Mouse (Mus musculus): ENCODE measurements around the gene Rps23.

Rps23 gene

DNA sequence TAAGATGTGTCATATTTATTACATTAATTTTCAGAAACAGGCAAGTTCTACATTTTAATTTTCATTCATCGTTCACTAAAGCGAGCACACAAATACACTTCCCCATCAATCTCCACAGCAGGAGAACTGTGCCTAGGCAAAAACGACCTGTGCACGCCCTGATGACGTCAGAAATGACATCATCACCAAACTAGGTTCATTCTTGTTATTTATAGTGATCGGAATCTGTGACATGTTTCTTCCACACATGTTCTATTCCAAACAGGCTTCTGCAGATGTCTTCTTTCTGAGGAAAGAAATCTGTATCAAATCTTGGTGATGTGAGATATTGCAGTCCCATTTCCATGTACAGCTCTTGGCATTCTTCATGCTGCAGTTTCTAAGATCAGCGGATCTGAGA, 13.1 kb downstream of the Rps23 start:
- DNase-seq, result no peak

DNA sequence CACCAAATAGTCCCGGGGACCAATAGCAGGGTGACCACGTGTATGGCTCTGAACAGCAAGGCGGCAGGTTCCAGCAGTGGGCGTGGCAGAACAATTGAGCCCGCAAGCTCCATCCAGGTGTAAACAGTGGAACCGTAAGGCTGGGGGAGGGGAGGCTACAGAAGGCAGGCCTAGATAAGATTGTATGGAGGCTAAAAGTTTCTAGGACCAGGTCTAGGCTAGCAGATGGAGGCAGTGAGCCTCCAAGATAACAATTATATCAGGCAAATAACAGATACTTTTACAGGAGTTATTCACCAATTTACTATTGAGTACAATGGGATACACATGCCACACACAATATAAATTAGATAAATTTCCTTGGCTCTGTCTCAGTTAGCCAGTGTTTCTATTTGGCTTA, 16.4 kb downstream of the Rps23 start:
- no peak for DNase-seq

GRCm38 (mm10) chr13:90939600-90939999, 16.8 kb downstream of the Rps23 start:
- no peak for DNase-seq

DNA sequence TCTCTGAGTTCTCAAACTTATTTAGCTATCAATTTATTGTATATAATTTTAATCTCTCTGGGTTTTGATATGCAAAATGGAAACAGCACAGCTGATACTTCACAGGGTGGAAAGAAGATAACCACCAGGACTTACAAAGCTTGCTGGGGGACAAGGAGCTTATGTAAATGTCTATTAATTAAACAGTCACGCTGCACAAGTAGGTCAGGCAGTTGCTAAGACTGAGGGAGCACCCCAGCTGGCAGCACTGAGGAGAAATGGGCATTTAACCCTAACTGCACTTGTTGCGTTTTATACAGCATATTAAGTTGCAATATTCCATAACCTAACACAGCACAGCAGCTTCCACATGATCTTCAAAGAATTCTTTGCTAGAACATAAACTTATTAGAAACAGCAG, 36.1 kb downstream of the Rps23 start:
- no peak for DNase-seq

GRCm38 (mm10) chr13:90960591-90960990, 37.8 kb downstream of the Rps23 start:
- DNase-seq, result no peak

- DNase-seq, result no peak
Observed at GRCm38 (mm10) chr13:90962836-90963760, 40.3 kb downstream of the Rps23 start.

- DNase-seq, result no peak
Observed at GRCm38 (mm10) chr13:90964511-90964910, 41.8 kb downstream of the Rps23 start.

DNA sequence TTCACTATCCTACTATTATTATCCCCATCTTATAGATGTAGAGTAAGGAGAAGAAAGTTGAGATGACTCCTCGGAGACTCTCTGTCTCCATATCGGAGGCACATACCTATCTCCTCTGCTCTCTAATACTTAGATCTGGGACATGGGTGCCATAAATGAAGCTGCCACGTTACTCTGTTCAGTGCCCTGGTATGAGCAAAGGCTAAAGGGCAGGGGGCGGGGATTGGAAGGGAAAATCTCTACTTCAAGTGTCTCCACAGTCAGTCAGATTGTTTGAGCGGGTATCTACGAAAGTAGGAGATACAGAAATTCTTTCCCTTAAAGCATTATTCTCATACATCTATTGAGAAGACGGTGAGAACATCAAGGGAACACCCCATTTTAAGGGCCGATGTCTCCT, 43.2 kb downstream of the Rps23 start:
- DNase-seq, result no peak

- DNase-seq, result peak; percentile 89
Observed at GRCm38 (mm10) chr13:90967422-90967821, 44.7 kb downstream of the Rps23 start.

DNA sequence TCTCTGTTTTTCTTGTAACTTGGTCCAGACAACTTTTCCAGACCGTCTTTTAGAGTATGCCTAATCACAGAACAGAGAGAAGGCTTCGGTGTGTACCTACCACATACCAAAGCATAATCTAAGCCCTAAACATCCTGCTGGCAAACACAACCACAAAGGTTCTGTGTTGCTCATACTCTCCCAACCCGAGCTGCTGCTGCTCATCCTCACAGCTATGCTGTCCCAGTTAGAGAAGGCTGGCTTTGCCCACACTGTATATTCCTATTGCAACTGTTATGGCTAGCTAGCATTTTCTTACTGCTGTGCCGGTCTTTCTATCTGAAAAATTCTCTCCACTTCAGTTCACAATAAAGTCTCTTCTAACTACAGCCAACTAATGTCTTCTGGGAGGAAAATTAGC, 46.2 kb downstream of the Rps23 start:
- DNase-seq, result no peak

DNA sequence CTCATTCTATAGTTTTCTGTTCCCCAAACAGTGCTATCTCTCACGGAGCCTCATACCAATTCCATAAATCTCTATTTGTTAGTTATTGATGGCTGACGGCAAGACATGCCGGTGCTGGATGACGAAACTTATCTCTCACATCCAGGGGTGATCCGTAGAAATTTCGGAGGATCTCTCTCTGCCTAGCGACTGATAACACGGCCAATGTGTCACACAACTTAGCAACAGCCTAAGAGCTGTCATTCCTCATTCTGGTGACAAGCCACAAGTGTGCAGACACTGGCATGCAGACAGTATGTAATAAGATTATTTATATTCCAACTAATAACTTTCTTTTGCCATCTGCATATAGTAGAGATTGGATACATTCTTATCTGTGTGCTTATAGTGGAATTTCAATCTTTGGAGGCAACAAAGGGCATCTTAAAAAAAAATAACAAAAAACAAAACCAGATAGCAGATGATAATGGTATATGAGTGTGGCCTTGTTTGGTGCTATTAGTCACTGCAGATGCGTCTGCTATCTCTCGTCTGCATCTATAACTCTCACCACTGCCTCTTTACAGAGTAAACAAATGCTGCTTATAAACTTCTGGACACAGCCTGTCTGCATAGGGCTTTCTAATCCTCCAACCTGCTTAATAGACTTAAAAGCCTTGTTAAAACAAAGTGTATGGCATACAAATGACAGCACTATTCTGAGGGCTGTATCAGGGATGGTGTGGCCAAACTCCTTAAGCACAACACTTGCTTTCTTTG, 47.7 kb downstream of the Rps23 start:
- no peak for DNase-seq

DNA sequence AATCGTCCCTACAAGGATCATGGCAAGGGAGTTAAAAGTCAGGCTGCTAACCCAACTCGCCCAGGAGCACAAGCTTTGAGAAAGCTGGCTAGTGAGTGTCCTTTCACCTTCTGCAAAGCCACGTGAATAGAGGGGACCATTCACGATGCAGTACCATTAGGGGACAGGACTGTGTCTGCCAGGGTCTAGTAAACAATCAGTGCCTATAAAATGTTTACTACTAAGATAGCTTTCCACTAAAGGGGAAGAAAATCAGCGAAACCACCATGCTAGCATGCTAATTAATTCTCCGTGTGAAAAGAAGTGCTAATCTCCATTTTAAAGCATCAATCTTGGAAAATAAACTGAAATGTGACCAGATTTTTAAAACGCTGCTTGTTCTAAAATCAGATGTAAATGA, 50.7 kb downstream of the Rps23 start:
- no peak for DNase-seq

All from right cerebral cortex, adult 18-20 months (tissue).